Mouse (Mus musculus) liver, embryonic 16.5 days (tissue): Measurements from ENCODE around the gene Pnpla7. TPM values are rescaled to one million over a fixed set of nuclear protein-coding genes. Genes with fewer than 3 reads are reported as not detected.
A peak's percentile ranks its signal among the peaks of the same experiment; 100 is the strongest.
"Not testable (repeated sequence)": the region's sequence is repeated elsewhere in the genome, so short reads cannot be mapped to it uniquely, and the experiment has no call there.

Experiments used
- ATAC-seq: fragments of 200-750 bp; cut with Nextera tagmentation; 2 replicates; pipeline ENCODE4 v1.8.0; 2017; ENCODE audit warnings: low read depth, mild to moderate bottlenecking, moderate number of reproducible peaks, moderate library complexity
- H3K27ac ChIP-seq: fragments of 300-500 bp; sonication (generic); 2 replicates; pipeline ENCODE4 v1.5.1; 2014; ENCODE audit warnings: mild to moderate bottlenecking, low read length
- H3K27me3 ChIP-seq: fragments of 300-500 bp; sonication (generic); 2 replicates; pipeline ENCODE4 v1.6.1; 2014; ENCODE audit warnings: low read depth, low read length, mixed read lengths; ENCODE audit not compliant: control insufficient read depth, insufficient read depth
- H3K36me3 ChIP-seq: fragments of 300-500 bp; sonication (generic); 2 replicates; pipeline ENCODE4 v1.6.1; 2014; ENCODE audit warnings: mild to moderate bottlenecking; ENCODE audit not compliant: control insufficient read depth, insufficient read depth
- H3K4me1 ChIP-seq: fragments of 300-500 bp; sonication (generic); 2 replicates; pipeline ENCODE4 v1.6.1; 2014; ENCODE audit warnings: low read depth, low read length, mixed read lengths; ENCODE audit not compliant: control insufficient read depth
- H3K4me2 ChIP-seq: fragments of 300-500 bp; sonication (generic); 2 replicates; pipeline ENCODE4 v1.6.1; 2014; ENCODE audit warnings: low read depth, low read length, mixed read lengths
- H3K4me3 ChIP-seq: fragments of 300-500 bp; sonication (generic); 2 replicates; pipeline ENCODE4 v1.5.1; 2014; ENCODE audit warnings: low read depth, mild to moderate bottlenecking, low read length
- H3K9ac ChIP-seq: fragments of 300-500 bp; sonication (generic); 2 replicates; pipeline ENCODE4 v1.6.1; 2014; ENCODE audit warnings: low read depth, low read length
- H3K9me3 ChIP-seq: fragments of 300-500 bp; sonication (generic); replicated peaks from 2 replicates; pipeline ENCODE4 v1.6.1; 2016; ENCODE audit warnings: low read length; ENCODE audit not compliant: control insufficient read depth
- WGBS: fragments of 180-500 bp; shearing (Covaris S2); extraction: QIAGEN DNeasy Blood & Tissue Kit; methylation state at CpG from one replicate; pipeline ENCODE4 v1.1.7; 2014; ENCODE audit not compliant: insufficient replicate concordance; 5-methylcytosine and 5-hydroxymethylcytosine counted together
- polyA plus RNA-seq: library from polyadenylated mRNA; unstranded; fragments of >200 nt; fragmentation: Nextera tagmentation; extraction: Ambion mirVana; gene quantifications from 2 replicates; pipeline ENCODE4 v1.2.1, GENCODE M21; 2015

Gene Pnpla7
- polyA plus RNA-seq, 1 experiment from 2014 or later, result 13.7 TPM

DNA sequence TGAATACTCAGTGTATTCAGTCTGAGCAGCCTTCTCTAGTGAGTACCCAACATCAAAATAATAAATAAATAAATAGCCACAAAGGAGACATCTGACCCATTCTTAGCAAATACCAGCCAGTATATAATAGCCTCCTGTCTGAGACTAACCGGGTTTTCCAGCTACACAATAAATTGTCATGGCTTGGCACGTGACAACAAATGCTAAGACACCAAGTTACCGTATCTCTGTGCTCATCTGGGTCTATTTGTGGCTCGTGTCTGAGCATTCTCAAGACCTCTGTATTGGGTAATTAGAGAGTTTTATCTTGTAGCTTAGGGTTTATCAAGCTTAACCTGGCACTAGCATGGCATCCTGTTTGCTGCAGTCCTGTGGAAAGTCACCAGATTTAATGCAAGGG is 33.7 kb upstream of the Pnpla7 start:
- Histone ChIP-seq H3K4me1 (no peaks in the 10 kb centered on the region), H3K9ac (no peak overlapping the region), H3K36me3 (no peaks in the 10 kb centered on the region), H3K9me3 (no peaks in the 10 kb centered on the region), H3K4me3 (no peak overlapping the region), H3K27ac (no peak overlapping the region), H3K27me3 (peaks cover 2% of the 10 kb centered on the region), H3K4me2 (no peak overlapping the region)
- no peak for ATAC-seq
- 34% methylated on average over 4 of the region's 4 CpGs for WGBS

- not testable (repeated sequence) for H3K4me1 ChIP-seq, H3K4me3 ChIP-seq, H3K4me2 ChIP-seq, H3K27me3 ChIP-seq, H3K9me3 ChIP-seq, H3K36me3 ChIP-seq, H3K27ac ChIP-seq, H3K9ac ChIP-seq, ATAC-seq
- 23% methylated on average over 2 of the region's 2 CpGs for WGBS
These were observed 31.5 kb upstream of the Pnpla7 start for GRCm38 (mm10) chr2:24944304-24944703.

GRCm38 (mm10) chr2:24949421-24950188 is 26.2 kb upstream of the Pnpla7 start, which contains the start of gene Zmynd19:
Gene Zmynd19 (plus strand): TSS chr2:24949792.
- peaks cover 34% of the 10 kb centered on the region for H3K4me1 ChIP-seq
- no peaks in the 10 kb centered on the region for H3K27me3 ChIP-seq
- H3K9ac ChIP-seq, result peak within 1 kb of the TSS; percentile 89
- H3K9me3 ChIP-seq, result no peaks in the 10 kb centered on the region
- H3K27ac ChIP-seq, result peak within 1 kb of the TSS; percentile 79
- WGBS, result under 1% methylated on average over 95 of the region's 108 CpGs
- peak; percentile 99 for ATAC-seq
- H3K36me3 ChIP-seq, result peaks cover 13% of the 10 kb centered on the region
- H3K4me3 ChIP-seq, result peak within 1 kb of the TSS; percentile 91
- H3K4me2 ChIP-seq, result peak within 1 kb of the TSS; percentile 99

DNA sequence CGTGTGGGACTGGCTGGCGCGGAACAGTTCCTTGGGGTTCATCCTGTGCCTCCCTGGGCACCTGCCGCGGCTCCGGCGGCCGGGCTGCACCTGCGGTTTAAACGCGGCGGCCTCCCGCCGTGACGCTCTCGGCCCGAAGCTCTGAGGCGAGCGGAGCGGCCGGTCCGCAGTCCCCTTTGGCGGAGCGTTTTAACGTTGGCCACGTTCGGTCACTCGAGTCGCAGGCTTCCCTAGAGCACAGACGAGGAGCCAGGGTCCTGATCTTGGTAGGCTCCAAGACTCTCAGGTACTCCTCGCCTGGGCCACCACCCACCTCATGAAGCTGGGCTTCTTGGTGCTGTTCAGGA is 25.7 kb upstream of the Pnpla7 start:
- H3K4me3 ChIP-seq, result peak overlapping the region; percentile 91
- H3K36me3 ChIP-seq, result peaks cover 18% of the 10 kb centered on the region
- H3K27ac ChIP-seq, result peak overlapping the region; percentile 79
- no peaks in the 10 kb centered on the region for H3K9me3 ChIP-seq
- under 1% methylated on average over 31 of the region's 31 CpGs for WGBS
- H3K27me3 ChIP-seq, result no peaks in the 10 kb centered on the region
- no peak; the same call in 1 of the 2 replicates for ATAC-seq
- H3K9ac ChIP-seq, result peak overlapping the region; percentile 89
- peak overlapping the region; percentile 99 for H3K4me2 ChIP-seq
- H3K4me1 ChIP-seq, result peaks cover 34% of the 10 kb centered on the region

DNA sequence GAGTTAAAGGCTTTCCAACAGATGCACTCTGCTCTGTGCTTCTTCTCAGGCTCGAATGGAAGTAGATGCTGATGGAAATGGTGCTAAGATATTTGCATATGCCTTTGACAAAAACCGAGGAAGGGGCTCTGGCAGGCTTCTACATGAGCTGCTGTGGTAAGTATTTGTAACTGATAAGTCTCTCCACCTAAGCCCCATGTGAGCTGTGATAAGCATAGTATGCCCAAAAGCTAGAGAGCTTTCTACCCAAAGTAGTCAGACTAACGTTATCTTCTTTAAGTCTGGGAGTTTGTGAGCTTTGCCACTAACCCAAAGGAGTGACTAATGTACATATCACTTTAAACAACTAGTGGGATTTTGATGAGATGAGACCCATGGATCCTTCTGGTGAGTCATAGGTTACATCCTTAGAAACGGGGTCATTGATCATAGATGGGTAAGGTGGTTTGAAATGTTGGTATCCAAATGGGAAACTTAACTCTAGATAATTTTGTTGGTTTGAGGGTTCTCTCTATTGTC is 23.2 kb upstream of the Pnpla7 start:
- no peak overlapping the region; the same call in 1 of the 2 replicates for H3K4me3 ChIP-seq
- peaks cover 34% of the 10 kb centered on the region for H3K4me1 ChIP-seq
- H3K9me3 ChIP-seq, result no peaks in the 10 kb centered on the region
- peaks cover 23% of the 10 kb centered on the region for H3K36me3 ChIP-seq
- peak overlapping the region; percentile 30 for H3K4me2 ChIP-seq
- no peak for ATAC-seq
- no peaks in the 10 kb centered on the region for H3K27me3 ChIP-seq
- peak overlapping the region; percentile 74 for H3K27ac ChIP-seq
- WGBS, result 29% methylated on average over 4 of the region's 4 CpGs
- H3K9ac ChIP-seq, result peak overlapping the region; percentile 22; the same call in 1 of the 2 replicates

DNA sequence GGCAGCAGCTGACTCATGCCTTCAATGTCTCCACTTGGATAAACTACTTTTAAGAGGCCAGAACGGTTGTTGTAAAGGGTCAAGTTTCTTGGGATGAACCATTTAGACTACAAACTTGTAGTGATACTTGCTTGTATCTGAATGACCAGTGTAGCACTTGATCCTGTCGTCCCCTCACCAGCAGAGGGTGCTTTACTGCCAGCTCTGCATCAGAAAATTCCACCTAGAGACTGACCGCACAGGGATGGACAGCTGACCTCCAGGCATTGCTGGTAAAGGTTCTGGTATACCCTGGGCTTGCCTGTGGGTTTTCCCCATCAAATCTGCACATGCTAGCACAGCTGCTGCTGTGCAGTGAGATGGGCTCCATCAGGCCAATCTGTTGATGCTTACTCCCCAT is 14.9 kb upstream of the Pnpla7 start:
- H3K9ac ChIP-seq, result no peak overlapping the region

DNA sequence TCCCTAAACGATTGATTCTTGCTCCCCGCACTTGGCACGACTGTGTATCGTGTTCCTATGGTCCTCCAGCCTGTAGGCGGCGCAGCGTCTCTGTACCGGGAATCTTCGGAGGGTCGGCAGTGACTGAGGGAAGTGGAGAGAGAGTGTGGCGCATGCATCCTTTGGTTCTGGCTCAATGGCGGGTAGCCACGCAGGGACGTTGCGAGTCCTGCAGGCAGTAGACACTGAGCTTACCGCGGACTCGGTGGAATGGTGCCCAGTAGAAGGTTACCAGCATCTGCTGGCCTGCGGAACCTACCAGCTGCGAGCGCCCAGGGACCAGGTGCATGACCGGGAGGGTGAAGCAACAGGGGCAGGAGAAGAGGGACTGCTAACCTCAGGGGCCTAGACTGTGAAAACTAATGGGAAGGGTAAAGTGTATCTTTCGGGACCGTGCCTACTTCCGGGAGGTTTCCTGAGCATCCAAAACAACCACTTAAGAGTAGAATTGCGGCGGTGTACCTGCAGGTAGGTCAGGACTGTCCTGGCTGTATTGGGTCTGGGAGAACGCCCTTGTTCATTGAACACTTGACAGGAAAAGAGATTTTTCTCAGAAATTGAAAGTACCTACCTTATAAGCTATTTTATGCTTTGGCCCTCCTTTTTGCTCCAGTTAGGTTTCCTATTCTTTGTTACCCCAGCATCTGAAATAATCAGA is 13.4 kb upstream of the Pnpla7 start, which contains the start of gene Dph7:
Gene Dph7 (plus strand): TSS at position 97 of the 697 bp plus-strand sequence.
- Histone ChIP-seq H3K9ac (peak within 1 kb of the TSS; percentile 83), H3K4me1 (peaks cover 9% of the 10 kb centered on the region), H3K4me3 (peak within 1 kb of the TSS; percentile 83), H3K36me3 (peaks cover 30% of the 10 kb centered on the region), H3K27ac (peak within 1 kb of the TSS; percentile 39; the same call in 1 of the 2 replicates), H3K4me2 (peak within 1 kb of the TSS; percentile 79), H3K27me3 (no peaks in the 10 kb centered on the region), H3K9me3 (no peaks in the 10 kb centered on the region)
- peak; percentile 86 for ATAC-seq
- under 1% methylated on average over 28 of the region's 28 CpGs for WGBS

More for the DNA sequence above, 14.9 kb upstream of the Pnpla7 start:
- Histone ChIP-seq H3K27me3 (no peaks in the 10 kb centered on the region), H3K9me3 (no peaks in the 10 kb centered on the region), H3K4me2 (no peak overlapping the region), H3K27ac (no peak overlapping the region), H3K4me1 (peaks cover 9% of the 10 kb centered on the region), H3K4me3 (no peak overlapping the region), H3K36me3 (peaks cover 27% of the 10 kb centered on the region)
- ATAC-seq, result no peak
- 45% methylated on average over 3 of the region's 3 CpGs for WGBS

DNA sequence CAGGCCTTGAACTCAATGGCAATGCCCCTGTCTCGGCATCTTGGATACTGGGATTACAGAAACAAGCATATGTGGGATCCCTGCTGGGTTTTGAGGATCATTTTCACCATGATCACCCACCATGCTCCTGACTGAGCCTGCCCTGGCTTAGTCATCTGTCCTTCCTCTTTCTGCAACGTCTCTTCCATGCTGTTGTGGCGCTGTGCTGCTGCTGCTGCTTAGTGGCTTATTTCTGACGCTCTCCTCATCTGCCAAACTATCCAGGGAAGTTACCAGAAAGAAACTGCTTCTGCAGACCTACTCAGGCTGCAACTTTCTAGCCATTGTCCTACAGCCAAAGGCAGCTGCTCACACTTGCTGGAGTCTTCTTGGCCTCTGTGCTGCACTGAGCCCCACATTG is 5.4 kb upstream of the Pnpla7 start:
- ATAC-seq, result no peak
- Histone ChIP-seq H3K4me2 (no peak overlapping the region), H3K27ac (no peak overlapping the region), H3K9ac (no peak overlapping the region), H3K9me3 (no peaks in the 10 kb centered on the region), H3K4me1 (peaks cover 10% of the 10 kb centered on the region), H3K27me3 (no peaks in the 10 kb centered on the region), H3K36me3 (peaks cover 20% of the 10 kb centered on the region), H3K4me3 (no peak overlapping the region)
- WGBS, result 62% methylated on average over 4 of the region's 4 CpGs

- H3K36me3 ChIP-seq, H3K27me3 ChIP-seq, ATAC-seq, H3K9me3 ChIP-seq: not testable (repeated sequence)
- Histone ChIP-seq H3K27ac (peak overlapping the region; percentile 86), H3K9ac (peak overlapping the region; percentile 84), H3K4me2 (peak overlapping the region; percentile 82), H3K4me3 (peak overlapping the region; percentile 90), H3K4me1 (peaks cover 32% of the 10 kb centered on the region)
- WGBS, result under 1% methylated on average over 17 of the region's 17 CpGs
These were observed 1.4 kb upstream of the Pnpla7 start for GRCm38 (mm10) chr2:24974452-24974851.
